Mouse (Mus musculus): ENCODE results near the gene Tmem247. TPM values are rescaled to one million over a fixed set of nuclear protein-coding genes. Genes with fewer than 3 reads are reported as not detected.

The Tmem247 gene
- total RNA-seq (2021) = not detected in 2 replicates
- long read RNA-seq = 0 reads

DNA sequence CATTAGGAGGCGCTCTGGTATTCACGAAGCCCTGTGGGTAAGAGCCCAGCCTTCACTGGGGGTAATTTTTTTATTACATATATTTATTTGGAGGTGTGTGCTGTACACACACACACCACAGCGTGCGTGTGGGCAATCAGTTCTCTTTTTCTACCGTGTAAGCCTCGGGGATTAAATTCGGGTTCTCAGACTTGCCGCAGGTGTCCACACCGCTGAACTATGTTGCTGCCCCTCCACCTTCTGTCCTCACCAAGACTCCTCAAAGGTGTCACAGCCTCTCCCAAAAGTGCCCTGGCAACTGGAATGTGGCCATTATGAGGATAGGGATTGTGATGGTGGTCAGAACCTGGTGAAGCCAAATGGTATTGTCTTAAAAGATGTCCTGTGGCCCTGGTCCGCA is at the start of gene Tmem247:
Gene Tmem247, plus strand, starts transcription at position 301 of the 400 bp plus-strand sequence.
- no peak for DNase-seq

DNA sequence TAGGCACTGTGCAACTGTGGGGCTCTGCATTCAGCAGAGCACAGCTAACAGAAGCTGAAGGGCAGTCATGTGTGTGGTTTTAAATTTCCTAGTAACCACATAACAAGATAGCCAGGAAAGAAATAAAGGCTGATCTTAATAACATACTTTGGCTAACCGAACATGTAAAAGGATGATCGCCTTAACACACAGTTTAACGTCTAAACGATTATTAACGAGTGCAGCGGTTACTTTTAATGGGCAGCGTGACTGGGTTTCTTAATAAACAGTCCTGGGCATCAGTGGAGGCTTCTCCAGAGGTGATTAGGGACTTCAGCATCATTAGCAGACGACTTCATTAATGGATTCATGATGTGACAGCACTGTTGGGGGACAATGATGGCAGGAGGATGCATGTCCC is 46.6 kb upstream of the Tmem247 start:
- DNase-seq = no peak

DNA sequence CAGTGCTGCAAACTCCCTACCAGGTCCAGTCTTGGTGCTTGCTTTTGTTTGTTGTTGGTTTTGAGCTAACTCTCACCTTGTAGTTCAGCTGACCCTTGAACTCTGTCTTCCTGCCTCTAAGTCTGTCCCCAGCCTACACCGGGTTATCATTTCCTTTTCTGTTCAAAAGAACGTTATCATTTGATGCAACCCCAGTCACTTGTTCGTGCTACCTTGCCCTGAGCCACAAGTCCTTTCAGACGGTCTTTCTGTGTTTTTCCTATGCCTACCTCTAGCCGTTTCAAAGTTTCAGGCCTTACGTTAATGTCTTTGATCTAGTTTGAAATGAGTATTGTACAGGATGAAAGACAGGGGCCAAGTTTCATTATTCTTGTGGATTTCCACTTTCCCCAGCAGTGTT is 44.5 kb upstream of the Tmem247 start:
- DNase-seq = no peak

DNA sequence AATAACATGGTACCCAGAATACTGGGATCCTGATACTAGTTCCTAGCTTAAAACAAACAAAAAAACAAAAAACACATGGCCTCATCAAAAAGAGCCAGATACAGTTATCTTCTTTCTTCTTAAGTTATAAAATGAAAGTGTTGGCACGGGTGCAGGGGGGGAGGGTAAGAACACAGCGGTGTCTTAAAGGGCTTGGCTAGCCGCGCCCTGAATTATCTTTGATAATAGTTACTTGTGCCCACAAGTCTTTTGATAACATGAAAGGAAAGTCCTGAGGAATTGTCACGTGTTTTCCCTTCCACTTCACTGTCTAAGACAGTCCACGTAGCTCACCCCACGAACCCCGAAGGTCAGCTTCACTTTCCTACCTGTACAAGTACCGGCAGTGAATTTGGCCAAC is 40.2 kb upstream of the Tmem247 start:
- DNase-seq = no peak

DNA sequence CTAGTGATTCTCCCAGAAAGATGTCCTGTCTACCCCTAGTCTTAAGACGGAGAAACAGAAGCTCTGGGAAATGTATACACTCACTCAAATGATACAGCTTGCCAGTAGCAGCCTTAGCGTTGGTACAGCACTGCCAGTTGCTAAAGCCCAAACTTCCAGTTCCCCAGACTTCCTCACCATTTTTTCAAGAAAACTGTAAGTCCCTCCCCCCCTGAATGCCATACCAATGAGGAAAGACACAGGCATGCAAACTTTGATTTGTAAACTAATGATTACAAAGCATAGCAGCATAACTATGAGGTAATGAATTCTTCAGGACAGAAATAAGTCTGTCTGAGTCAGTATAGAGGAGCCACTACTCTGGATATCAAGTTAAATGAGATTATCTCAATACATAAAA is 39.4 kb upstream of the Tmem247 start:
- DNase-seq = no peak

DNA sequence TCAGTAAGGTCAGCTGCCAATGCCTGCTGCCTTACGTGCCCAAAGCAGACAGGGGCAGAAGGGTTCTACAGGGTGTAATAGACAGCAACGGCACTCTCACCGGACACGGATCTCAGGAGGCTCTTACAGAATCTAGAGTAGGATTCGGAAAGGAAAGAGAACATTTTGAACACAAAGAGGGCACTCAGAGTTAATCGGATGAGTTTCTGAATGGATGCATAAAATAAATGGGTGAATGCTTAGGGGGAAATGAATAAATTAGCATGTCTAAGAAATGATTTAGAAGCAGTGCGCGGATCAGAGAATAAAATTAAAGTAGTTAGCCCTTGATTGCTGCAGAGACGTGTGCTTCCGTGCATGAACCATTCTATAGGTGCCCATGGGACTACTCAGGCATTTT is 37.1 kb upstream of the Tmem247 start:
- DNase-seq = no peak

DNA sequence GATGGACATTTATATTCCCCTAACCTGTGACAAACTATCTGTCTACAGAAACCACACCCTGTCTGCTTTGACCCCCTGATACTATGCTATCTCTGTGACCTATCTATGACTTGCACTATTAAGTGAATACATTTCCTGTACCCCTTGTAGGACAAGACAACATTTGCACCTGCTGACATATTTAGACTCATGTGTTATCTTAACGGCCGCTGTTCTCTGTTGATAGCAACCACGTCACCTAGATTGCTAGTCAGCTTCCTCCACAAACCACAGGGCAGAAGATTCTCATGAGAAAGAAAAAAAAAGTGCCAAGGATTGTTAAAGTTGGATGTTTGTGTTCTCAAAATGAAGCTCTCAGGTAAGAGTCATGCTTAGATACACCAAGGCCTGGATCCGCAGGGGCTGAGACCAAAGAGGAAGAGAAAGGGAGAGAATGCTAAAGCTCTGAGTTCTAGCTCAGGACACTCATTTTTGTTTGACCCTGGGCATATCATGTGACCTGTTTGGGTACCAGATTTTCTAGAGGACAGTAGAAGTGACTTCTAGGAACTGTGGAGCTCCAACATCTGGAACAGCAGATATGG is 36.6 kb upstream of the Tmem247 start:
- DNase-seq = no peak

DNA sequence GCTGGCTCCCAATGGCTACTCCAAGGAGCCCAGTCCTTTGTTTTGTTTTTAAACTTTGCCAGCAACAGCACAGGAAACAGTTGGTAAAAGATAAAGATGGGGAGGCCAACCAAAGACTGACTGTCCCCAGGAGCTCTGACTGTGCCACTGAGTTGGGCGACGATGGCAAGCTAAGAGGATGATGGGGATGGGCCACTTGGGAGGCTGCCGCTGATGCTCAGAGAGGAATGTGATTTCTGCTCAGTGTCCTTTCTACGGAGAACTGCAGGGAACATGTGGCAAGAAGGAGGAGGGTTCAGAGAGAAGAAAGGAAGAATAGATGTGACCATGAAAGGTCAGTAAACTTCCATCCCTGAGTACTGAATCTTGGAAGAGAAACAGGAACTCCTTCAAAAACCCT is 22.0 kb upstream of the Tmem247 start:
- DNase-seq = no peak

DNA sequence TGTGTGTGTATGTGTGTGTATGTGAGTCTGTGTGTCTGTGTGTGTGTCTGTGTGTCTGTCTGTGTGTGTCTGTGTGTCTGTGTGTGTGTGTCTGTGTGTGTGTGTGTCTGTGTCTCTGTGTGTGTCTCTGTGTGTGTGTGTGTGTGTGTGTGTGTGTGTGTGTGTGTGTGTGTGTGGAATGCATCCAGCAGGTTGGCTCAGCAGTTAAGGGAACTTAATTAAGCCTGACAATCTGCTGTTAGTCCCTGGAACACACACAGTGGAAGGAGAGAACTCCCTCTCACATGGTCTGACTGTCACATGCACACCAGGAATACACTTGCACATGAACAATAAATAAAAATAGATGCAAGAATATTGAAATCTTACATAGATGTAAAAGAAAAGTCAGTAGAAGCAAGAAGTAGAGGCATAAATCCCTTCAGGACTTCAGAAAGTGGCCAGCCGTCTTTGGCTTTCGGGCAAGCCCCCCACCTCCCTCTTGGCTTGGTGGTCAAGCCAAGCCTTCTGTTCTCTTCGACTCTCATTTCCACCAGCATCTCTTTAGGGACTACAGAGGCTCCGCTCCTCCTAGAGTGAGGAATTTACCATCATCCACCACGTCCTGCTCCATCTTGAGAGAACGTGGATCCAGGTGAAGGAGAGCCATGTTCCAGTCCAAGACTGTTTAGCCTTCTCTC is 19.5 kb upstream of the Tmem247 start:
- no peak for DNase-seq

DNA sequence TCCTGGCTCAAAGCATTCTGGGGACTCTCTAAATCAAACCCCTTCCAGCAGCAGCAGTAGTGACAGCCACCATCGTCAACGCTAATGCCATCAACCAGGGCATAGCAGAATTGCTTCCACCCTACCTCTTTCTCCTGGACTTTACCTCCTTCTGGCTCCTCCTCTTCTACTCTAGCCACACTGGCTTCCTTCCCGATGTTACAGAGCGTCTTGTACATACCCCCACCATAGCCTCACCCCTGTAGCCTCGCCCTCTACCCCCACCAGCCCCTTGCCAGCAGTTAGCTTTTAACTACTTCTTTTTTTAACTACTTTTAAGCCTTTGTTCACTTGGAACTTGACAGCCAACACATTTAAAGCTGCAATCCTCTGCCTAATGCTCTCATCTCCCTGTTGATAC is 17.3 kb upstream of the Tmem247 start:
- DNase-seq = no peak

DNA sequence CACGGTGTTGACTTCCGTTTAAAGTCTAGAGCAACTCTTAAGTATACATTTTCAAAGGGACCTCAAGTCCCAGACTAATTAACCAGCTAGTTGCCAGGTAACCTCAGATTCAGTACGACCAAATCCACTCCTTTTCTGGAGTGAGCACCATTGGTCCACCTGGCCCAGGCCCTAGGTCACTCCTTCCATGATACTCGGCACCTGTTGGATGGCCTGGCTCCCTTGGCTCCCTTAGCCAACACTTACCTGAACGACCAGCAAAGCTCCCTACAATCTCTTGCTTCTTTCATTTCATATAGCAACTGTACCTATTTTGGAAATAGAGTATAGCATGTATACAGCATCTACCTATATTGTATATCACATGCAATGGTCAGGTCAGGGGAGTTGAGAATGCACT is 16.6 kb upstream of the Tmem247 start:
- DNase-seq = no peak

DNA sequence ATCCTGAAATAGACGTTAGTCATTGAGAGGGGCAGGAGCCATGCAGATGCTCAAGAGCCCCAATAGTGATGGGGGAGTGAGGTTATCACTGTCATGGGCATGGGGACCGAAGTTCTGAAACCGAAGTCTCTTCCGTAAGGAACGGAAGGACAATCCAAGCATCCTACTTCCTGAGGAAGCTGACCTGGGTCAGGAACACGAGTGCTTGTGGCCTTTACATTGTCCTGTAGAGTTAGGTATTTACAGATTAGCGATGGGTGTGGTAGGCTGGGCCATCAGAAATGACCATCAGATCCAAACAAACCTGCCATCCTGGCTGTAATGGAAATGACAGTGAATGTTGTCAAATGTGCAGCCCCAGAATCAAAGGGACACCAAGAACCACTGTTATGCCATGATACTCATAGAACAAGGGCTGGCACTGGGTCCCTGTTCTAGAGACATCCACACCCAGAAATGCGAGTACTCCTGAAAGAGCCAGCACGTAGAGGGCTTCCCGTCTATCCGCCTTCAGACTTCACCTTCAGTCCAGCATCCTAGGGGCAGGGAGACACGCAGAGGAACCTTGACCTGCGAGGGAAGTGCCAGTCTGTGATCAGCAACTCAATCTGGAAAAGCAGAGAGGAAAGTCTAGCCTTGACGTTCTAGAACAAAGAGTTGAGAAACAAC is 14.6 kb upstream of the Tmem247 start:
- DNase-seq = no peak

DNA sequence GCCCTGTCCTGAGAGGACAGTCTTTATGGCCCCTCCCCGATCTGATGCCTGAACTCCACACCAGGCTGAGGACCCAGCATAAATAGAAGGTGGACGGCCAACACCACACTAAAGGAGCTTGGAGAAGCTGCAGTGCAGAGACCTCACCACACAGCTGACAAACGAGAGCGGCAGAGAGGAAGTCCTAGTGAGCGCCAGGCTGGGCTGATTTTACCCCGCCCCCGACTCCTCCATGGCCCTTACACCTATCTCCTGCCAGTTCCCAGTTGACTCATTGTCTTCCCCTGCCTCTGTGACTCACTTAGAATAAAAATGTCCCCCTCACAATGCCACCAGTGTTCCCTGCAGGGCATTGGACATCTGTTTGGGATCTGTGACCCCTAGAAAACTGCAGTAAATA is 13.6 kb upstream of the Tmem247 start:
- peak; percentile 50 for DNase-seq

DNA sequence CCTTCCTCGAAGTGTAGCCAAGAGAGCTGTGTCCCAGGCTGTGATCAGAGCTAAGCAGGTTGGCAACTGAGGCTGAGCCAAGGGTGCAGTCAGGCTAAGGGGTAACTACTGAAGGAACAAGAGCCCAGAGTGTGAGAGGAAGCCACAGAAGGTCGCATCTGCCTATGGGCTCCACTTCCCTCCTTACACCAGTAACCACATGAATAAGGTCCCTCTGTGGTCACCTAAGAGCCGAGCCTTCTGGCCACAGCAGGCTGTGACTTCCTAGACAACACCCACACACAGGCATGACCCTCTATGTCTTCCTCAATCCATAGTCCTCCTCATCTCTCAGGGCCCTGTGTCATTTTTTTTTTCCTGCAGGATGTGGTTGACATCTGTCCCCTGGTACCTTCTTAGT is 12.9 kb upstream of the Tmem247 start:
- DNase-seq = no peak

DNA sequence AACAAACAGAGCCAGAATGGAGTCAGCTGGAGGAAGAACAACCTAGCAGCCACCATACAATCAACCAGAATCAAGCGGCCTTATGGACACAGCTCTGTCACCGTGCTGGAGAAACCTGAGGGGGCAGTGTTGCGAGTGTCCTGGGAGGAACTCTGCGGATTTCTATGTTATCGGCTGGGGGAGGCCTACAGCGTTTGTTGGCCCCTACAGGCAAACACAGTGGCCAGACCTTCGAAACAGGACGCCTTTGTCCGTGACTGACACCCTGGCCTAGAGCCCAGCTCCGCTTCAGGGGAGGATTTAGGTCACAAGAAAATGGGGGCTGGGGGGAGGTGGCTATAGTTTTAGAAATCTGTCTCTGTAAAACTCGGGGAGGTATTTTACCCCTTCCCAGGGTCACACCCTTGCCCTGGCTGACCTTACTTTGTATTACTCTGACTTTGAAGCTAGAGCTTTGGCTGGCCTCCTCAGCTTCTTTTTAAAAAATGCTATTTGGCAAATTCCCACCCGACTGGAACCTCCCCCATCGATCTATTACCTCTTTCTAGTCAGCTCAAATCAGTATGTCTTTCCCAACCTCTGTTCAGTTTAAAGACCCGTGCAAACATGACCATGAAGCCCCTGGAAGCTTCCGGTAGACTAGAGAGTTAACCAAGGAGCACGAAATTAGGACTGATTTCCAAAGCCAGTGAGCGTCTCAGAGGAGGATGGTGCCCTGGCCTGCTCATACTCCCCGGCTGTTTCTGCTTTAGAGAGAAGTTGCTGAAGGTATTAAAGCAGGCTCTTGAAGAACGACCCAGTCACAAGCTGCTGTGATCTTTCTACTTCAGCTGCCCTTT is 11.6 kb upstream of the Tmem247 start:
- DNase-seq = peak; percentile 46

DNA sequence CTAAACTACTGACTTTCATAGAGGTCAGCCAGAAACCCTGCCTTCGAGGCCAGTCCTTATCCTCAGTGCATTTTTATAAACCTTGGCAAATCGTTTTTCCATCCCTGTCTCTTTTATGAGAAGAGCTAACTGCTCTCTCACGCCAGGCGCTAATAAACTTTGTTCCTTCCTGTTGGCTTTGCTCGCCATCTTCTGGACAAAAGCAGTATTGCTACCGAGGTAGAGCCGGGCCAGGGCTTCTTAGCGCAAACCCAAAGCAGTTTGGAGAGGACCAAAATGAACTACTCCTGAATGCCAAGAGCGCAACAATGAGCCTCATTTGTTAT is 11.0 kb upstream of the Tmem247 start:
- peak; percentile 69 for DNase-seq

DNA sequence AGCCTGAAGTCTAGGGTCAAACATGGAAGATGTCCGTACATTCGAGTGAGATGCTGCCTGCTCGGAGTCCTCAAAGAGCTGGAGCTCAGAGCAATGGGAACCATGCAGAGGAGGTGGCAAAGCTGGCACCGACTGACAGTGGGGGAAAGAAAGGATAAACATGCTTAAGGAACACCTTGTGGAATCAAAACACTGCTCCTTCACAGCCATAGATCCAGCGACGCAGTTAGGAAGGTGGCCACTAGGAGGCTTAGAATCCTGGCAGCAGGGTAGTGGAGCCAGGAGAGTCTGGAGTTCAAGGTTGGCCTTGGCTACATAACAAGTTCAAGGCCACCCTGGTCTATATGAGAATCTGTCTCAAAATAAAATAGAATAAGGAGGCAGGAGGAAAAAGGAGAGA is 10.5 kb upstream of the Tmem247 start:
- DNase-seq = no peak

DNA sequence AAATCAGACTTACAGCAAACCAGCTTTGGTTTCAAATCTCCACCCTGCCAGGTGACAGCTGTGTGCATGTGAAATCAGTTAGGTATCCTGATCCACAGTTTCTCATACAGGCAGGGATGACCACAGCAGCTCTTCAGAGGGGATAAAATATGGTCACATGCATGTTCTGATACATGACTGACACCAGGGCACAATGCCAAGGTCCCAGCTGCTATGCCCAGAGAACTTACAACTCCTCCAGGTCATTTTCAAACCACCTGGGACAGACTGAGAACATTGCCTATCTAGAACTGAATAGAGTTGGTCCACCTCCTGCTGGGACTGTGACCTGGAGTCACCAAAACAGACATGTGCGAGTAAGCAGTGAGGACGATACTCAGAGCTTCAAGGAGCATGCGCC is 10.1 kb upstream of the Tmem247 start:
- no peak for DNase-seq

DNA sequence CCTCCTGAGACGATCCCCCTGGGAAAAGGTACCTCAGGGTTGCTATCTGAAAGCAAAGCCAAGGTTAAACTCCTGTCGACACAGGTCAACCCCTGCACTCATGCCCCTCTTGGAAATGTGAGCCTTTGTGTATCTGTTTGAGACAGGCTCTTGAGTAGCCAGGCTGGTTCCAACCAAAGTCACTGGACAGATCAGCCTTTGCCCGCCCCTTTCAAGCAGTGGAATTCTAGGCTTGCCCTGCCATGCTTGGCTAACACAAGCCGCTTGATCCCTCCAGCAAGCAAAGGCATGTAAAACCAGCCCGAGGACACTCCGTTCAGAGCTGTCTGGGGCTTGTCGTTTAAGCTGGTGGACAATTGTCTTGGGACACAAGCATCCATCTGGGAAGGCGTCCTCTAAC is 8.8 kb upstream of the Tmem247 start:
- no peak for DNase-seq

DNA sequence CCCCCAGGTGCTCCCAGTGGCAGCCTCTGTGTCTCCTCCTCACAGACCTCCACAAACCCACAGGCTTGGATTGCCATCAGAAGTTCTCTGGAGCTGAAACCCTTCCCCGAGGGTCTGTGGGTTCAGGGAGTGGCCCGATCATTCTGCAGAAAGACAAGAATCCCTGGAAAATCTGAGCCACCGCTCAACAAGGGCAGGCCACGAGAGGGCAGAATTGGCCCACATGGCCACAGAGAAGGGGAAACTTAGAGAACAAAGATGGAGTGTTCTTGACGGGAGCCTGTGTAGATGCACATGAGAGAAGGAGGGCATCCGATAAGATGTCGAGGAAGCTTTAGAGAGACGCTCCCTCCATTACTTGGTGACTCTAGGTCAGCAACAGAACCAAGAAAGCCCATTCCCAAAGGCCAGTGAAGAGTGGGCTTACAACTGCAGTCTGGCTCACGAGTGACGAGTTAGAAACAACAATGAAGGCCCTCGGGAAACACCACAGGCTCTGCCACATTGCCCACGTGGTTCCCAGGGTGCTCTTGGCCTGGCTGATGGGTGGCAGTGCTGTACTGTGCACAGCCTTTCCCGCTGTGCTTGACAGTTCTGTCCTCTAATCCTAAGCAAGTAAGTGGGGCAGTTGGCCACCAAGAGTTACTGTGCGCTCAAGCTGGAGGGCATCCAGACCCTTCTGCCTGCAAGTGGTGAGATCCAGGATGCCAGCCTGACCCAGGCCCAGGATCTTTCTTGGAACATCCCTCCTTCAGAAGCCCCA is 7.2 kb upstream of the Tmem247 start:
- DNase-seq = peak; percentile 19

DNA sequence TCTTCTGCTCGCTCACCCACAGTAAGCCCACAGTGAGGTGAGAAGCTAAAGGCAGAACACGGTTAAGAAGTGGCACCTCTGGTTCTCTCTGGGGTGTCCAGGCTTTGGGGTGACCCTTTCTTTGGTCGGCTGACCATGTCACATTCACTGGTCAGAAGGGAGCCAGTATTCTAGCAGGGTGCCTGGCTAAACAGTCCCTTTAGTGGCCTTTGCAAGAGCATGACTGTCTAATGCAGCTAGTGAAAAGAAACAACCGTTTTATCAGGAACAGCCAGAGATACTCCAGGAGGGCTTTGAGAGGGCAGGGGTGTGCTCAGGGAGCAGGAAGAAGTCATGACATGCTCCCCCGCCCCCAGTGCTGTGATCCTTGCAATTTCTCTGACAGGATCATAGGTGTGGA is 5.9 kb upstream of the Tmem247 start:
- DNase-seq = no peak

DNA sequence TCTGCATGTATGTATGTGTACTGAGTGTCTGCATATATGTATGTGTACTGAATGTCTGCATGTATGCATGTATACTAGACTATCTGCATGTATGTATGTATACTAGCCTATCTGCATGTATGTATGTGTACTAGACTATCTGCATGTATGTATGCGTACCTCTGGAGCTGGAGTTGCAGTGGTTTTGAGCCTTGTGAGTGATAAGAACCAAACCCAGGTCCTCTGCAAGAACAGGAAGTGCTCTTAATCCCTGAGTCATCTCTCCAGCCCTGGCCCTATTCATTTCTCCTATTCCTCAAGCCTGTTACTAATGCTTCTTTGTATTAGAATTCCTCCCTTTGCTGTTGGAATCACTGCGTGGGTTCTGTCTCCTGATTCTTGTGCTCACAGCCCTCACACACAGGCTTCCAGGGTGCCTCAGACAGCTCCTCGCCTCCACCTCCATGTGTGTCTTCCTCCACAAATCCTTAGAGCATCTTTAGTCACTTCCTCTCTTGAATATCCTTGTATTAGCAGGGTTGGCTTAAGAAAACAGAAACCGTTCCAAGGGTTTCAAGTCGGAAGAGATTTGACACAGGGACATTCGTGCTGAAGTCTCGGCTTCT is 4.0 kb upstream of the Tmem247 start:
- no peak for DNase-seq
